Mouse (Mus musculus): ENCODE measurements around the gene Ace.

GRCm38 (mm10) chr11:105922769-105923663 lies 44.7 kb upstream of the Ace start:
- TF ChIP-seq MAX (IDR thresholded peaks at IDR 0.05; ENCODE audit: low read depth) (no peak), POLR2A (IDR thresholded peaks at IDR 0.05; ENCODE audit: insufficient read length, low read depth) (no peak), TCF12 (IDR thresholded peaks at IDR 0.05; ENCODE audit: insufficient read depth, poor library complexity, severe bottlenecking) (no peak), E2F4 (IDR thresholded peaks at IDR 0.05; ENCODE audit: insufficient read depth) (no peak), USF1 (IDR thresholded peaks at IDR 0.05; ENCODE audit: low read depth) (no peak), CEBPB (IDR thresholded peaks at IDR 0.05; ENCODE audit: insufficient read depth, poor library complexity, severe bottlenecking) (no peak), MYOG (IDR thresholded peaks at IDR 0.05; ENCODE audit: control insufficient read depth in 1 of 3, insufficient read depth in 1 of 3, insufficient read length in 2 of 3, low read depth in 2 of 3) (no peak), SRF (IDR thresholded peaks at IDR 0.05; ENCODE audit: control insufficient read depth, insufficient read length, low read depth) (no peak)
